Mouse (Mus musculus) adrenal gland, adult 8-10 months (tissue): ENCODE measurements around the gene Apon. TPM values are rescaled to one million over a fixed set of nuclear protein-coding genes. Genes with fewer than 3 reads are reported as not detected.
"Not testable (repeated sequence)": the region's sequence is repeated elsewhere in the genome, so short reads cannot be mapped to it uniquely, and the experiment has no call there.

Experiments used
- DNase-seq: peaks from one replicate; pipeline ENCODE4 v3.0.0; 2022
- total RNA-seq, 4 experiments: library from RNA; stranded (reverse); gene quantifications; 2 replicates each; pipeline ENCODE4 v1.2.4; 2022

Gene Apon
- total RNA-seq: under 1 TPM in 1 of 4 experiments, not detected in 3; 0.56 TPM

DNA sequence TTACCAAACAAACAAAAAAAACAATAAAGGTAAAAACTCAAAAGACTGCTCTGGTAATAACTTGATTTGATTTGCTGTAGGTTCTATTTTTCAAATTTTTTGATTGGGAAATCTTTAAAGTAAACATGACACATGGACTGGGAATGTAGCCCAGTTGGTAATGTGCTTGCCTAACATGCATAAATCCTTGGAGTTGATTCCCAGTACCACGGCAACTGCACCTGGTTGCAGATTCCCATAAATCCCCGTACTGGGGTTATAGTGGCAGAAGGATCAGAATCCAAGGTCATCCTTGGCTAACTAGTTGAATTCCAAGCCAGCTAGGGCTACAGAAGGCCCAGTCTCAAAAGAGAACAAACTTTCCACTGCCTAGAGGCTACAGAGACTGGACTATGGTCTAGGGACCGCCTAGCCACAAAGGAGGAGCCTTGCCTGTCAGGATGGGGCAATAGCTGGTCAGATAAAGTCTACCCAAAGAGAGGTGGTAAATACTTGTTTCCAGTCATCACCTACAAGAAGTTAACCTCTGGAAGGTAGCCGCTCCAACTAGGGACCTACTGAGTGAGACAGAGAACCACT, at the start of gene Apon:
TSS of gene Apon (plus strand) at position 420 of the 579 bp plus-strand sequence.
- no peak for DNase-seq

DNA sequence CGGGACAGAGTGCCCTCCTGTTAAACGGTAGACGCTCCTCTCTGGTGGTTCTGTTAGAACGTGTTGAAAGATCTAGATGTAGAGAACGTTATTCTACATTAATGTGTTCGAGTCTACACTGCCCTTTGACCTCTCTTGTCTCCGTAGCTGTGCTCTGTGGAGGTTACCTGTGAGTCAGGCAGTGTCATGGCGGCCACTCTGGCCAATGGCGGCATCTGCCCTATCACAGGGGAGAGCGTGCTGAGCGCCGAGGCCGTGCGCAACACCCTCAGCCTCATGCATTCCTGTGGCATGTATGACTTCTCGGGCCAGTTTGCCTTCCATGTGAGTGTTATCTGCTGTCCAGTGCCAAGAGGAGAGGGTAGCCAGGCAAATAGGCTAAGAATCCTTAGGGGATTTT, 49.0 kb upstream of the Apon start:
- DNase-seq: no peak

DNA sequence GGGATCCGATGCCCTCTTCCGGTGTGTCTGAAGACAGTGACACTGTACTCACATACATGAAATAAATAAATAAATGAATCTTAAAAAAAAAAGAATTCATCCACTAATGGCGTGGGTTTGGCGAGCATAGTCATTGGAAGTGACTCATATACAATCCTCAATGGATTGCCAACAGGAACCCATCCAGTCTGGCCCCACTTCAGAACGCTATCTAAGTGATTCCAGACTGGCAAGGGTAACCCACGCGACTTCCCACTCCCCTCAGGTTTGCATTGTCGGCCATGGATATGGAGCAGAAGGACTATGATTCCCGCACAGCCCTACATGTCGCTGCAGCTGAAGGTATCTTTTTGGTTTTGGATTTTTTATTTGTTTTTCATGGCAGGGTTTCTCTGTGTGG, 45.6 kb upstream of the Apon start:
- DNase-seq: no peak

DNA sequence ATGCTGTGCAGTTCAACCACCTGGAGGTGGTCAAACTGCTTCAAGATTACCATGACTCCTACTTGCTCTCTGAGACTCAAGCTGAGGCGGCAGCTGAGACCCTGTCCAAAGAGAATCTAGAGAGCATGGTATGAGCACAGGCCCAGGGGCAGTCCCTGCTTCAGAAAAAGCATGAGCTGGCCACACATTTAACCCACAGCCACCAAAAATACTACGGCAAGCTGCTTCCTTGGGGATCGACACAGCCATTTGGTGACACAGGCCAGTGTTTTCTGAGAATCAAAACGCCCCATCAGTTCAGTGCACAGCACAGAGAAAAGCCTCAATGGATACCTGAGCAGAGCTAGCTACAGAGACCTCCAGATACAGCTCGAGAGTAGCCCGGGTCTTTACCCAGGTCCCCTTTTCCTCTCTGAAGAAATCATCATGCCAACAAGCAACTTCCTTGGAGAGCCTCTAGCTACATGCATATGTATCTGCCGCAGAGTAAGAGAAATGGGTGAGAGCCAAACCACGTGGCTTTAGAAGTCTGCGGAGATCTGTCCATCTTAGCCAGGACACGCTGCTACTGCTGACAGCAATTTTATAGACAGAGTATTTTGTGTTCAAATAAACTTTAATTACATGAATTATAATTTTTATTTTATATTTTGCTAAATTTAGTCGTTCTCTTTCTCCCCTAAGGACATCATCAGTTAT, 44.4 kb upstream of the Apon start:
- no peak for DNase-seq

DNA sequence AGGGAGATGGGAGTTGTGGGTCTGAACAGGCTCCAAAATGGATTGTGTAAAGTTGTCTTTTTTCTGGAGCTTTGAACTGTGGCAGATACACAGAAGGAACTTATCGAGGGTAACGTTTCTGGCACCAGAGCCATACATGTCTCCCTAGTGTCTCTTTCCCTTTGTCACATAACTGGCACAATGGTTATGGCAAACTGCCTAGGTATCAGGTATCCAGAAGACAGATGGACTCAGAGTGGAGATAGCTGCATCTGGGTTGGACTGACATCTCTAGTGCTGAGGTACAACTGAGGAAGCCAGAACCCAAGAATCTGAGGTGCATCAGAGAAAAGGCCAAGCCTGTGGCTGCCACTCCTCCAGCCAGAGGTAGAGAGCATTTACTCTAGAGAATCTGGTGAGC, 43.8 kb upstream of the Apon start:
- DNase-seq: no peak

DNA sequence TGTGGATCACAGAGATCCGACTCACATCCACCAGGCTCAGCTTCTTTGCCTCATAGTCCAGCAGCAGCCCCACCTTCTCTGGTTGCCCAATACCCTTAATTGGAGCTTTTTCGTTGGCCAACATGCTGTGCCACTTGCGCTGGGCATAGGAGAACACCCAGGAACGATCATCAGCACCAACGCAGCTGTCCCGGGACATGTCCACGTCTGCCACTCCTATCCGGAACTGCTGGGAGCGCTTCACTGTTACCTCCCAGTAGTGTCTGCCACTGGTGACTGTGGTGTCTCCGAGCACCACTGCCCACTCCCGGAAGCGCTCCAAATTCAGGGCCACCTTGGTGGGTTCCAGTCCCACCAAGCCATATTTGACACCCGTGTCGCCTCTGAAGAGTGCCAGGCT, 42.9 kb upstream of the Apon start:
- DNase-seq: no peak

DNA sequence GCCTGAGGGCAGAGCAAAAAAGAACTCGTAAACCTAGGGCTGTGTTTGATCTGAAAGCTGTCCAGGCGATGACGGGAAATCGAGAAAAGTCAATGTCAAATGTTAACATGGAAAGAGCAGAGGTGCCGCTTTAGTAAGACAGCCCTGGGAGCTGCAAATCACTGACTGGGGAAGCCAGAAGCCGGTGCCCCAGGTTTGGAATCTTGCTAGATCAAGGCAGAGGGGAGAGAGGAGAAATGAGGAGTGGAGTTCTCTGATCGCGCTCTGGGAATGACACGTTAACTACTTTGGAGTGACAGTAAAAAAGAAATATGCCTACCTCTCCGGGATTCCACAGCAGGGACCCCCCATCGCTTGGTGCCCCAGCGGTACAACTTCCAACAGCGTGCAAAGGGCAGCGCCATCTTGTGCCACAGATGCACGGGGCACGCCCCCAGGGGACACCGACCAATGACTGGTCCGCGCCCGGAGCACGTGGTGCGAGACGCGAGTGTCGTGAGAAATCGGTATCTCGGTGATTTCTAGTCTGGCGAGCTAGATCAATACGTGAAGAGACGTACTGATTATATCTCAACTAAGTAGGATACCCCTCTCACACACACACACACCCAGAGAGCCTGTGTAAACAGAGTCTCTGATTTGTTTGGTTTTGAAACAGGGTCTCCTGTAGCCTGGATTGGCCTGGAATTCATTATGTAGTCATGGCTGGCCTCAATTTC, 42.3 kb upstream of the Apon start, which contains the start of gene Spryd4:
TSS of gene Spryd4 (minus strand) at position 418 of the 719 bp plus-strand sequence.
- peak; percentile 84 for DNase-seq

DNA sequence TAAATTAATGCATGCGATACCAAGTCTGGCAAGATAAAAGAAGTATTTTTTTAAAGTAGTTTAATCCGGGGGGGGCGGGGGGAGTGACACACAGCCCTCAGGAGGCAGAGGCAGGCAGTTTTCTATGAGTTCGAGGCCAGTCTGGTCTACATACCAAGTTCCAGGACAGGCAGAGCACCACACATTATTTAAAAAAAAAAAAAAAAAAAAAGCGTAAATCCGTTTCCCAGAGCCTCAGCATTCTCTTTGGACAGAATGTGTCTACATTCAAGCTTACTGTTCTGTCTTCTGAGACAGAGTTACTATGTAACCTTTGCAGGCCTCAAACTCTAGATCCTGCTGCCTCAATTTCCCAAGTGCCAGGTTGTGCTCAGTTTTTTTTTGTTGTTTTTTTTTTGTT, 41.7 kb upstream of the Apon start:
- no peak for DNase-seq

DNA sequence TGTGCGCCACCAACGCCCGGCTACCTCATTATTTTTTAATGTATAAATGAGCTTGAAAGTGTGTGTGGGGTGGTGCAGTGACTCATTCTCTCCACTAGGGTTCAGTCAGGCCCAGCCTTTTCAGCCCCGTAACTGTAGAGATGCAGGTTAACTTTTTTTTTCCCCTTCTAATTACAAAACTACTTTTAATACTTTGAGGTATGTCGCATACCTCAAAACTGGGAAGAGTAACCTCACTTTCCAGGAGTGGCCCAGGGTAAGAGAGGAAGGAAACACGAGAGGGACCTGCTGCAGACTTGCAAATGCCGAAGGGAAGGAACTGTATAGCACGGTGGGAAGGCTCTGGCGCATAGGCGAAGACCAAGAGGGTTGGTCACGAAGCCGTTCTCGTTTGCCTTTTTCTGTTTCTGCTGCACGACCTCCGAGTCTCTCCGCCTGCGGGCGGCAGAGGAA, 41.0 kb upstream of the Apon start:
- DNase-seq: peak; percentile 37

DNA sequence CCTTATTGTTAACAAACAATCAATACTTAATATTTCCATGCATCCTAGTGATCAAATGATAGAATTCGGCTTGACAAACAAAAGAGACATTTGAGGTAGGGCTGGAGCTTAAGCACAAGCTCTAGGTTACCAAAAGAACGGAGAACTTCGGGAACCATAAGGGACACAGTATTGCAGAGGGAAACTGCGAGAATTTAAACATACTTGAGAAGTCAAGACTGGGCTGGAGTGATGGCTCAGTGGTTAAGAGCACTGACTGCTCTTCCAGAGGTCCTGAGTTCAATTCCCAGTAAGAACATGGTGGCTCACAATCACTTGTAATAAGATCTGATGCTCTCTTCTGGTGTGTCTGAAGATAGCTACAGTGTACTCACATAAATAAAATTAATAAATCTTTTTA, 39.8 kb upstream of the Apon start:
- not testable (repeated sequence) for DNase-seq

DNA sequence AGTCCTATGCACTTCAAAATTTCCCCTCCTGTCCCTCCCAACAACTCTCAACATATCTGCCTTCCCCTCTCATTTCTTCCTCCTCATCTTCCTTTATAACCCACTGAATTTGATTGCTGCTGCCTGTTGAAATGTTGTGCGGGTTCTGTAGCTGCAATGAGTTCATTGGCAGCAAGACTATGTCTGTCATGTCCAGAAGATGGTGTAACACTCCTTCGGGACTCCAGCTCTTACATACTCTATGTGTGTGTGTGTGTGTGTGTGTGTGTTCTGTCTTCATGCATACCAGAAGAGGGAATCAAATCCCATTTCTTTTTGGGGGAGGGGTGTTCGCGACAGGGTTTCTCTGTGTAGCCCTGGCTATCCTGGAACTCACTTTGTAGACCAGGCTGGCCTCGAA, 38.9 kb upstream of the Apon start:
- DNase-seq: no peak

DNA sequence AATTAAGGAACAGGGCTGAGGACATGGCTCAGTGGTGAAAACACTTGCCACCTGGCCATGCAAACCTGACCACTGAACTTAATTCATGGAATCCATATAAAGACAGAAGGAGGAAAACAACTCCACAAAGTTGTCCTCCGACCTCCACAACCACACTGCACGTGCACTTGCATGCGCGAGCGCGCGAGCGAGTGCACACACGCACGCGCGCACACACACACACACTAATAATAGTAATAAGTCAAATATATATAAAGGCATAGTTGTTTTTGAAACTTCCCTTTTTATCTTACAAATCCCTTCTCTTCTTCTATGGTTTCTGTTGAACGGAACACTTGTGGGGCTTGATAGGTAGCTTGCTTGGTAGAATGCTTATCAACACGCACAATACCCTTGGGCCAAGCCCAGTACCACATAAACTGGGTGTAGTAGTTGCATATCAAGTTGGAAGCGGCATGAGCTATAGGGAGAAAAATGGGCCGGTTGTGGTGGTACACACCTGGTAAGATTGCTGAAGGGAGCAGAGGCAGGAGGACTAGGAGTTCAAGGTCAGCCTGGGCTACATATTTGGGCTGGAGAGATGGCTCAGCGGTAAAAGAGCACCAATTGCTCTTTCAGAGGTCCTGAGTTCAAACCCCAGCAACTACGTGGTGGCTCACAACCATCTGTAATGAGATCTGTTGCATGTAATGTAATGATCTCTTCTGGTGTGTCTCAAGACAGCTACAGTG, 35.3 kb upstream of the Apon start:
- no peak for DNase-seq

DNA sequence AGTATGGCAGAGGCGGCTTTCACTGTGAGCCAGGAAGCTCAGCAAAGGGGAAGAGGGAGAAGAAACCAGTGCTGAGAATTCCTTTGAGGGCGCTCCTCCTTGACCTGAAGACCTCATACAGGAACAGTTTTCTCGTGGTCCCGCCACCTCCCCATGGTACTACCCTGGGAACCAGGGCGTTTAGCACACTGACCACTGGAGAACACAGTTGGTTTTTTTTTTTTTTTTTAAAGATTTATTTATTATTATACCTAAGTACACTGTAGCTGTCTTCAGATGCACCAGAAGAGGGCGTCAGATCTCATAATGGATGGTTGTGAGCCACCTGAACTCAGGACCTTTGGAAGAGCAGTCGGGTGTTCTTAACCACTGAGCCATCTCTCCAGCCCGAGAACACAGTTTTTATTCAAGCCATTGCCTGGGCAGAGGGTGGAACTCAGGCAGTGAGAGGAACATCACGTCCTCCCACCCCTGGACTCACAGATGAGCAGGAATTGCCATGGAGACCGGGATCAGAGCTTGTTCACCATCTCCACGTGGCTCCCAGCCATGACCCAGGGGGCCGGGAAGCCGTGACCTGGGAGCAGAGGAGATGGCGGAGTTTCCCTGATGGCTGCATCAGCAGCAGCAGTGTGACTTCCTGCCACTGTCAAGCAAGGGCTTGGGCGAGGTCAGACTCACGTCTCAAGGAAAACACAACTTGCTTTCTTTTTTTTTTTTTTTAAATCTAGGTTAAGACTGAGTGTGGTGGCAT, 32.2 kb upstream of the Apon start:
- no peak for DNase-seq

DNA sequence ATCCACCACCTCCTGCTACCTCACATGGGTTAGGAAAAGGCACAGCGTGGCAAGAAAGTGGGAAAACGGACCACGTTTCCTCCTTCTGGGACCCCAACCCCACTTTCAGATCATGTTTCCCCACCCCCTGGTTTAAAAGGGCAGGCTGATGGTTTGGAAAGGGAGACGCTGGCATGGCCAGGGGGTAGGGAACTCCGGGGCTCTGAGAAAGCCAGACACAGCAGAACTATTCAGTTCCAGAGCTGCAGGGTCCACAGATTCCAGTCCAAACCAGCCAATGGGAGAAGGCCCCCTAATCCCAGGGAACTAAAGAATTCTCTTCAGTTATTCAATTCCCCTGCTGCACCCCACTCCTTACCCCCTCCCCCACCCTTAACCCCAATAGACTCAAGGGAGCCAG, 28.8 kb upstream of the Apon start:
- no peak for DNase-seq

DNA sequence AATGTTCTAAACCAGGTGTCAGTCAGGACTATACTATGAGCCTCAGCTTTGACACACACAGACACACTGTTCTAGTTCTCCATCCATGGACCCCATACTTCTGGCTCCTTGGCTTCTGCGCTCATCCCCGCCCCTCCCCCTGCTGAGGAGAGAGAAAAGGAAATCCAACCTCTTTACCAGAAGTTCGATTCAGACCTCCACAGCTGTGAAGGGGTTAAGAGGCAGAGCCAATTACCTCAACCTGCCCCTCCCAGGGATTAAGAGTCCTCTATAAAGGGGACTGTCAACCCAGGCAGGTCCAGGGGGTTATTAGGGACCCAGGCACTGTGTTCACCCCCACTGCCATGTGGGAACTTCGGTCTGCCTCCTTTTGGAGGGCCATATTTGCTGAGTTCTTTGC, 28.4 kb upstream of the Apon start, which contains the start of gene Mip:
TSS of gene Mip (plus strand) at position 301 of the 400 bp plus-strand sequence.
- no peak for DNase-seq

DNA sequence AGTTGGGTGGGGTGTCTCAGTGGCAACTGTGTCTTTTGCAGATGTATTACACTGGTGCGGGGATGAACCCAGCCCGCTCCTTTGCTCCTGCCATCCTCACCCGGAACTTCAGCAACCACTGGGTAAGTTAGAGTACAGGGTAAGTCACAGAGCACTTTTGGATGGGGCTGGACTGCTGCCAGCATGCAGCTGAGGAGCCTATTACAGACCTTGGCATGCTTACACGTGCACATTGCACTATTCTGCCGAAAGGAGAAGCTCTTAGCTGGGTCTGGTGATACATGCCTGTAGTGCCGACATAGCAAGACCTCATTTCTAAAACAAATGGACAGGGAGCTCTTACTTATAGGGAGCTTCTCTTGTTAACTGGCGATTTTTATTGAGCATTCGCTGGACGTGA, 26.3 kb upstream of the Apon start:
- DNase-seq: no peak

DNA sequence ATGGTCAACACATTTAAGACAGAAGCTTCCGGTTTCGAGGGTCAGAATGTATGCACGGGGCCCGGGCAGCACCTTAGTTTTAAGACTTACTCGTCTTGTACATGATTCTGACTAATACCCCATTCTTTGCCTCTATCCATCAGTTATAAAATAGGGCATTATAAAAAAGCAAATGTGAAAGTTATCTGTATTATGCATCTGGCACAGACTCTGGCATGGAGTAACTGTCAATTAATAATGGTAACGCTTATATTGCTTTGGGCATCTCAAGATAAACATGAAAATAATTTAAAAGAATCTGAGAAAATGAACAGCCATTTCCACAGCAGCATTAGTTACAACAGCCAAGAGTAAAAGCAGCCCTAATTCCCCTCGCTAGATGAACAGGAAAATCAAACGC, 25.9 kb upstream of the Apon start:
- DNase-seq: no peak

DNA sequence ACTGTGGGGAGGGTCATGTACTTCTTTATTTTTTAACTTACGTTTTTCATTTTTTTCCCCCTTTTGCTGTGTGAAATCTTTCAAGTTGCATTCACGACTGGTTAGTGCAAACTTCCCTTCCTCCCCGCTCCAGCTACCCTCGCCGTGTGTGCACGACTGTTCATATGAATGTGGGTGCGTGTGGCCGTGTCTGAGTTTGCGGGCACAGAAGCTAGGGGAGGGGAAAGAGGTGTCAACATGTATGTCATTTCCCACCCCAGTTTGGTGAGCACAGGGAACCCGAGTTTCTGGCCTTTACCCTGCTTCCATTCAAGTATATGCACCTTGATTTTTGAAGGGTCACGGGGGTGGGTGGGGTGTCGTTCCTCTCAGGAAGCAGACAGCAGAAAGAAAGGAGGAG, 23.3 kb upstream of the Apon start:
- no peak for DNase-seq

DNA sequence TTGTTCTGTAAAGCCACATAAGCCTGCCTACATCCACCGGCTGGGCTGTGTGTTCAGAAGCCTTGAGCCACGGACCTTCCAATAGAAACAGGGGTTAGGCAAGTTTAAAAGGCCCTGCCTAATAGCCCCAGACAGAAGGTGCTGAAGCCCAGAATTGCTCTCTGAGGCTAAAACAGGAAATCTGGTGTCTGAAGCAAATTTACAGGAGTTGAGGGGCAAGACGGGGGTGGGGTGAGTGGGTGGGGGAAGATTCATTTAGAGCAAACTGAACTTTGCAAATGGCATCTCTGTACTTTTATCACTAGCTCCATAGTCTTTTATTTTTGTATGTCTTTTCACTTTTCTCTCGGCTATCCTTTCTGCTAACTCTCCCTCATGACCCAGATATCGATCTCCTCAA, 22.8 kb upstream of the Apon start:
- DNase-seq: no peak

DNA sequence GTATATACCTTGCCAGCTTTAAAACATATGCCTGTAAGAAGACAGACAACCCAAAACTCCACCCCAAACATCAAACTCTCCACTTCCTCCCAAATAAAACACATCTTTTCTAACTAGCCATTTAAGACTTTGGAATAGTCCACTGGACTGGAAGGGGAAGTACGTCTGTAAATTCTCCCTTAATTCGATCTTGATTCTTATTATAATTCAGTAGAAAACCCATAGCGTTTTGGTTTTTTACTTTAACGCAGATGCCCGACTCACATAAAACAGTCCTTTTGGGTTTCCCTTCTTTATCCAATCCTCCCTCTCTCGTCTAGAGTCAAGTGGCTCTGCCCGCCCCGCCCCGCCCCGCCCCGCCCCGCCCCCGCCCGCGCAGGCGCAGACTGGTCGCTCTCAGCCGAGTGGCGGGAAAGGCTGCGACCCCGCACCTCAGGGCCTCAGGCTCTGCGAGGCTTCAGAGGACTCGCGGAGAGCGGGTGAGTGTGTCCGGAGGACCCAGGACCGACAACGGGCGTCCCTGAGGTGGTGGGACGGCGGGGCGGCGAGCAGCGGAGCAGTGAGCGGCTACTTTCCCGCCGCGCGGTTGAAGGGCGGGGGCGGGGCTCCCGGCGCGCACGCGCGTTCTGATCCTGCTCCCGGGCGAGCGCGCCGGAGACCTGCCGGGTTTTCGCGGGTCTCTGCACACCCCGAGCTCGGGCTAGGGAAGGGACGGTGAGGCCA, 22.0 kb upstream of the Apon start, which contains the start of gene Timeless:
TSS of gene Timeless (plus strand) at position 369 of the 723 bp plus-strand sequence.
- peak; percentile 70 for DNase-seq

DNA sequence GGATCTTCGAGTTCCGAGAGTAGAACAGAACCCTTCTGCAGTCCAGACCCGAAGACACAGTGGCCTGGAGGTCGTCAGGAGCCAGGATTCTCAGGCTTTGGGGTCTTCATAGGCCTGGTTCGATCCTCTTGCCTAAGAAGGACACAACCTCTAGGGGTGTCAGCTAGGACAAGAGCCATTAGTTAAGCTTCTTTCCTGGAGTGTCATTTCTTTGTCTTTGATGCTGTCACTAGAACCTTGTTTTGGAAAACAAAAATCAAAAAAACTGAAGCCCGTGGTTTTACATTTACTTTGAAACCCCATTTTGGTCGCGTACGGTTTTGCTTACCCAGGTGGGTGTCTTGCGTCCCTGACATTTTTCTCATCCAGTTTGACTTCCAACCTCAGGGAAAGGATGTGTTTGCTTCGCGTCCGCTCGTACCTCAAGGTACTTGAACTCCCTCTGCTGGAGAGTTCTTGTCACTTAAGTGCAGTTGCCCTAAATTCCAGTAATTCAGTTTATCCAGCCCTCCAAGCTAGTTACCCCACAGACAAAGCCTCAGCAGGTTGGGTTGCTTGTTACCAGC, 21.4 kb upstream of the Apon start:
- DNase-seq: no peak
